Mouse (Mus musculus) heart, embryonic 11.5 days (tissue): ENCODE data around the gene Cdk14. TPM values are rescaled to one million over a fixed set of nuclear protein-coding genes. Genes with fewer than 3 reads are reported as not detected.

Experiments used
- ATAC-seq: fragments of 200-750 bp; cut with Nextera tagmentation; replicated peaks from 2 replicates; pipeline ENCODE4 v1.8.0; 2017; ENCODE audit warnings: moderate library complexity; ENCODE audit not compliant: insufficient number of reproducible peaks, low FRiP score, low TSS enrichment
- H3K27ac ChIP-seq: fragments of 300-500 bp; sonication (generic); 2 replicates; pipeline ENCODE4 v1.5.1; 2014; ENCODE audit warnings: mild to moderate bottlenecking, low read depth, low read length
- H3K27me3 ChIP-seq: fragments of 300-500 bp; sonication (generic); 2 replicates; pipeline ENCODE4 v1.6.1; 2014; ENCODE audit warnings: mild to moderate bottlenecking, low read length, mixed read lengths; ENCODE audit not compliant: control insufficient read depth, insufficient read depth
- H3K36me3 ChIP-seq: fragments of 300-500 bp; sonication (generic); 2 replicates; pipeline ENCODE4 v1.6.1; 2014; ENCODE audit warnings: mild to moderate bottlenecking, low read length, moderate library complexity, mixed read lengths; ENCODE audit not compliant: control insufficient read depth, insufficient read depth
- H3K4me1 ChIP-seq: fragments of 300-500 bp; sonication (generic); 2 replicates; pipeline ENCODE4 v1.6.1; 2014; ENCODE audit warnings: low read length; ENCODE audit not compliant: control insufficient read depth, insufficient read depth
- H3K4me2 ChIP-seq: fragments of 300-500 bp; sonication (generic); 2 replicates; pipeline ENCODE4 v1.6.1; 2014; ENCODE audit warnings: mild to moderate bottlenecking, moderate library complexity
- H3K4me3 ChIP-seq: fragments of 300-500 bp; sonication (generic); 2 replicates; pipeline ENCODE4 v1.5.1; 2014; ENCODE audit warnings: low read depth, low read length
- H3K9ac ChIP-seq: fragments of 300-500 bp; sonication (generic); 2 replicates; pipeline ENCODE4 v1.6.1; 2014; ENCODE audit warnings: mild to moderate bottlenecking, low read depth, low read length, moderate library complexity
- H3K9me3 ChIP-seq: fragments of 300-500 bp; sonication (generic); replicated peaks from 2 replicates; pipeline ENCODE4 v1.6.1; 2016; ENCODE audit warnings: low read length; ENCODE audit not compliant: control insufficient read depth
- whole genome bisulfite sequencing: fragments of 180-500 bp; shearing (Covaris S2); extraction: QIAGEN DNeasy Blood & Tissue Kit; methylation state at CpG from one replicate; pipeline ENCODE4 v1.1.7; 2014; ENCODE audit not compliant: insufficient replicate concordance; 5-methylcytosine and 5-hydroxymethylcytosine counted together
- polyA plus RNA-seq: library from polyadenylated mRNA; unstranded; fragments of >200 nt; fragmentation: Nextera tagmentation; extraction: Ambion mirVana; gene quantifications from 2 replicates; pipeline ENCODE4 v1.2.1, GENCODE M21; 2014

The Cdk14 gene
- 20.1 and 22.7 TPM in 2 replicates for polyA plus RNA-seq

DNA sequence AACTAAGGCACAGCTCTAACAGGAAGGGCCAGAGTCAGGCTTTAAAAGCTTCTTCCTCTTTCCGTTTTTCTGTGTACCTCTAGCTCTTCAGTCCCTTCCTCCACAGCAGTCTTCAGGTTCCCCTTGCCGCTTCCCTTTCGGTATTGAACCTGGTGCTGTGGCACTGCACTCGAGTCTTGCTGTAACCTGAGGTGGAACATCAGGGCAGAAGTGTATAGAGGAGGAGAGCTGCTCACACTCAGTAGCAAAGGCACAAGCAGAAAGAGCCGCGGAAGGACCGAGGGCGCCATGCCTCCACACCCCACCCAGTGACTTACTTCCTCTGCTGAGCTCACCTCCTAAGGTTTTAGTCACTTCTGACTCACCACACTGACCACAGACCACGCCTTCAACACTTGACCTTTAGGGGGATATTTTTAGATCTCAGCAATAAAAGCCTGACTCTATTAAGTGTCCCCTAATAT is at the start of gene Cdk14:
TSS of gene Cdk14 (minus strand) at position 321 of the 464 bp plus-strand sequence.
- no peak within 1 kb of the TSS for H3K4me3 ChIP-seq
- no peaks in the 10 kb centered on the region for H3K27me3 ChIP-seq
- H3K27ac ChIP-seq, result no peak within 1 kb of the TSS
- 73% methylated on average over 9 of the region's 9 CpGs for WGBS
- H3K9ac ChIP-seq, result no peak within 1 kb of the TSS; the same call in 1 of the 2 replicates
- no peak within 1 kb of the TSS for H3K4me2 ChIP-seq
- no peaks in the 10 kb centered on the region for H3K4me1 ChIP-seq
- no peak for ATAC-seq
- H3K9me3 ChIP-seq, result 0 out of 2 replicates have a peak, but pooled peaks cover 2% of the 10 kb centered on the region
- H3K36me3 ChIP-seq, result no peaks in the 10 kb centered on the region

DNA sequence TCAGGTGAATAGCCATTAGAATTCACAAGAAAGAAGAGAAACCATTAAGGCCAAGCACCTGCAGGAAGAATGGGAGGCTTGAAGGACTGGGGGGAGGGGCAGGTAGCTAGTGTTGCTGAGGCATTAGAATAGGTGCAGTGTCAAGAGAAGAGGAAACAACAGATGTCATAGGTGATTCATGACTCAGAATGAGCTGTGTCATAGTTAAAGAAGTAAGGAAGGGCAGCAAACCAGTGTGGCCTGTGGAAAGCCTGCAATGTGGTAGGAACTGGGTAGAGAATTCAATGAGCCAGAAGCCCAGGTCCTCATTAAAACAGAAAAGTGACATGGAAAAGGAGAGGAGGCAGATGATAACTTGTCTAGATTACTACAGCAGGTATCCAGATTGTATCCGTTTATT is 45.1 kb upstream of the Cdk14 start:
- H3K4me2 ChIP-seq, result no peak overlapping the region
- no peaks in the 10 kb centered on the region for H3K4me1 ChIP-seq
- H3K9ac ChIP-seq, result no peak overlapping the region
- H3K27me3 ChIP-seq, result no peaks in the 10 kb centered on the region
- H3K9me3 ChIP-seq, result no peaks in the 10 kb centered on the region
- H3K36me3 ChIP-seq, result no peaks in the 10 kb centered on the region
- no peak overlapping the region for H3K4me3 ChIP-seq
- no peak overlapping the region for H3K27ac ChIP-seq
- WGBS, result 54% methylated on average over 1 of the region's 1 CpGs
- ATAC-seq, result no peak

DNA sequence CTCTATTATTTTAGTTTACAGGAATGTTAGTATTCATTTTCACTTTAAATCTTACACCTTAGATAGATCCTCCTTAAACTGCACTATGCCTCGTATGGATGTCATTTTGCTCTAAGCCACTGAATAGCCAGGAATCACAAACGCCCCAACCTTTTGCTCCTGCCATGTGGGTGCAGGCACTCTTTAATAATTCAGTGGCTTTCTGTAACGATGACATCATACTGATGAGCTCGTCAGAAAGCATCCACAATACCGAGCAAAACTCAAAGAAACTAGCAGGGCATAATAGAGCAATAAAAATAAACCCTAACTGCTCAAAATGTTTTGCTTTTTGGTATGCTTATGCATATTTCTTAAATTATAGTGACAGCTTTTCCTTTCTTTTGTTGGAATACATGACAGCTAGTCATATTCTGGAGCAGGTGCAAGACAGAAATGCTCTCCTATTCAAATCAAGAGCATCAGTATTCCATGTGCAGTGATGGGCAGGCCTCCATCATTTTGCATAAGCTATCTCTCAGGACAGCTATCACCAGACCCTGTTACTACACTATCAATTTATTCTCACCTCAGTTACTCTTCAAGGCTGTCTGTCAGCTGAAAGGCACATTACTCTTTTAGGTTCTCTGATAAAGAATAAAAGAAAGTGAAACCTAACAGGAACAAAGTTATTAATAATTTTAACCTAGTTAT is 11.8 kb upstream of the Cdk14 start:
- Histone ChIP-seq H3K9me3 (no peaks in the 10 kb centered on the region), H3K27ac (no peak overlapping the region), H3K27me3 (no peaks in the 10 kb centered on the region), H3K9ac (no peak overlapping the region), H3K4me2 (no peak overlapping the region), H3K4me1 (no peaks in the 10 kb centered on the region), H3K4me3 (no peak overlapping the region), H3K36me3 (no peaks in the 10 kb centered on the region)
- 65% methylated on average over 5 of the region's 5 CpGs for WGBS
- ATAC-seq, result no peak

GRCm38 (mm10) chr5:5423723-5424171 is 3.6 kb upstream of the Cdk14 start:
- Histone ChIP-seq H3K4me1 (no peaks in the 10 kb centered on the region), H3K4me2 (no peak overlapping the region), H3K4me3 (no peak overlapping the region), H3K27ac (no peak overlapping the region), H3K9ac (no peak overlapping the region), H3K36me3 (no peaks in the 10 kb centered on the region), H3K9me3 (0 out of 2 replicates have a peak, but pooled peaks cover 2% of the 10 kb centered on the region), H3K27me3 (no peaks in the 10 kb centered on the region)
- no peak for ATAC-seq
- WGBS, result 56% methylated on average over 6 of the region's 6 CpGs

- H3K9me3 ChIP-seq, result 0 out of 2 replicates have a peak, but pooled peaks cover 2% of the 10 kb centered on the region
- ATAC-seq, result no peak
- no peak overlapping the region for H3K27ac ChIP-seq
- H3K9ac ChIP-seq, result no peak overlapping the region
- H3K4me3 ChIP-seq, result no peak overlapping the region
- H3K4me1 ChIP-seq, result no peaks in the 10 kb centered on the region
- H3K36me3 ChIP-seq, result no peaks in the 10 kb centered on the region
- H3K4me2 ChIP-seq, result no peak overlapping the region
- H3K27me3 ChIP-seq, result no peaks in the 10 kb centered on the region
- 93% methylated on average over 4 of the region's 4 CpGs for WGBS
Measured at GRCm38 (mm10) chr5:5423081-5423480, 3.0 kb upstream of the Cdk14 start.

- no peak for ATAC-seq
- Histone ChIP-seq H3K27ac (no peak overlapping the region), H3K9me3 (0 out of 2 replicates have a peak, but pooled peaks cover 2% of the 10 kb centered on the region), H3K4me3 (no peak overlapping the region), H3K4me2 (no peak overlapping the region), H3K27me3 (no peaks in the 10 kb centered on the region), H3K4me1 (no peaks in the 10 kb centered on the region), H3K36me3 (no peaks in the 10 kb centered on the region), H3K9ac (no peak overlapping the region)
- 90% methylated on average over 2 of the region's 2 CpGs for WGBS
Measured at GRCm38 (mm10) chr5:5421439-5421838, 1.3 kb upstream of the Cdk14 start.

GRCm38 (mm10) chr5:5419253-5419652 is 859 bp downstream of the Cdk14 start:
- ATAC-seq, result no peak
- Histone ChIP-seq H3K9ac (no peak overlapping the region), H3K4me1 (no peaks in the 10 kb centered on the region), H3K27ac (no peak overlapping the region), H3K27me3 (no peaks in the 10 kb centered on the region), H3K9me3 (0 out of 2 replicates have a peak, but pooled peaks cover 2% of the 10 kb centered on the region), H3K36me3 (no peaks in the 10 kb centered on the region), H3K4me3 (no peak overlapping the region), H3K4me2 (no peak overlapping the region)
- WGBS, result 66% methylated on average over 1 of the region's 1 CpGs

DNA sequence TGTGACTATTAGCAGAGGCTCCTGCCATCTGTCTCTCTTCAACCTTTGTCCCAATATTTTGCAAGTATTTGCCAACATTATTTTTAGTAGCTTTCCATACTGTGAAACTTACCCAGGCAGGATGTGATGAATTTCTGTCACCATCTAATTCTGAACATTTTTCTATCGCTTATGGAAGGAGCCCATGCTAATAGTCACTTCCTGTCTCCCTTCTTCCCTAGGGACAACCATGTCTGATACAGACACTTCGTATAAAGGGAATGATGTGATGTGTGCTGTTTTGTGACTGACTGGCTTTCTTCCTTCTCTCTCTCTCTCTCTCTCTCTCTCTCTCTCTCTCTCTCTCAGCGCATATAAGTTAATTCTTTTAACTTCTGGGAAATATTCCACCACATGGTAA is 5.3 kb downstream of the Cdk14 start:
- H3K9me3 ChIP-seq, result no peaks in the 10 kb centered on the region

GRCm38 (mm10) chr5:5411886-5412285 is 8.2 kb downstream of the Cdk14 start:
- H3K9me3 ChIP-seq, result no peaks in the 10 kb centered on the region
- no peaks in the 10 kb centered on the region for H3K36me3 ChIP-seq
- H3K9ac ChIP-seq, result no peak overlapping the region
- H3K27ac ChIP-seq, result no peak overlapping the region
- H3K4me3 ChIP-seq, result no peak overlapping the region
- no peaks in the 10 kb centered on the region for H3K27me3 ChIP-seq
- H3K4me2 ChIP-seq, result no peak overlapping the region
- 85% methylated on average over 2 of the region's 2 CpGs for WGBS
- ATAC-seq, result no peak
- H3K4me1 ChIP-seq, result no peaks in the 10 kb centered on the region

More for the DNA sequence above, 5.3 kb downstream of the Cdk14 start:
- no peaks in the 10 kb centered on the region for H3K4me1 ChIP-seq
- H3K36me3 ChIP-seq, result no peaks in the 10 kb centered on the region
- no peak overlapping the region for H3K4me3 ChIP-seq
- ATAC-seq, result no peak
- H3K9ac ChIP-seq, result no peak overlapping the region
- H3K27ac ChIP-seq, result no peak overlapping the region
- WGBS, result 65% methylated on average over 3 of the region's 3 CpGs
- H3K27me3 ChIP-seq, result no peaks in the 10 kb centered on the region
- H3K4me2 ChIP-seq, result no peak overlapping the region
